Mouse (Mus musculus) ES-Bruce4 (cell line): ENCODE results near the gene Jagn1. TPM values are rescaled to one million over a fixed set of nuclear protein-coding genes. Genes with fewer than 3 reads are reported as not detected.

Experiments
- H3K27ac ChIP-seq: 2 replicates; pipeline ENCODE4 v1.5.1; 2012; ENCODE audit warnings: low read length, inconsistent platforms; ENCODE audit not compliant: insufficient read depth
- H3K27me3 ChIP-seq: 2 replicates; pipeline ENCODE4 v1.6.1; 2012; ENCODE audit warnings: mild to moderate bottlenecking, low read length, inconsistent platforms; ENCODE audit not compliant: control insufficient read depth, poor library complexity, insufficient read depth, severe bottlenecking
- H3K36me3 ChIP-seq: 2 replicates; pipeline ENCODE4 v1.6.1; 2012; ENCODE audit warnings: inconsistent platforms, mild to moderate bottlenecking, low read length, moderate library complexity; ENCODE audit not compliant: control insufficient read depth, poor library complexity, insufficient read depth, severe bottlenecking
- H3K4me1 ChIP-seq: one replicate; pipeline ENCODE4 v1.8.1; 2011; ENCODE audit warnings: low read length; ENCODE audit not compliant: control insufficient read depth, insufficient read depth
- H3K4me3 ChIP-seq: 2 replicates; pipeline ENCODE4 v1.5.1; 2011; ENCODE audit warnings: low read depth, mild to moderate bottlenecking, low read length
- H3K9ac ChIP-seq: 2 replicates; pipeline ENCODE4 v1.6.1; 2012; ENCODE audit warnings: low read depth, mild to moderate bottlenecking, inconsistent platforms; ENCODE audit not compliant: poor library complexity, severe bottlenecking
- H3K9me3 ChIP-seq: replicated peaks from 2 replicates; pipeline ENCODE4 v1.6.1; 2012; ENCODE audit warnings: mild to moderate bottlenecking, low read length, inconsistent platforms; ENCODE audit not compliant: control insufficient read depth, poor library complexity, insufficient read depth, severe bottlenecking
- CTCF ChIP-seq: IDR thresholded peaks from one replicate; pipeline ENCODE4 v1.8.1; 2011; ENCODE audit warnings: low read depth, low read length
- EP300 ChIP-seq: IDR thresholded peaks from 2 replicates; pipeline ENCODE4 v1.6.1; 2011; ENCODE audit warnings: low read depth, low read length; ENCODE audit not compliant: insufficient read depth
- POLR2A ChIP-seq: IDR thresholded peaks from one replicate; pipeline ENCODE4 v1.8.1; 2011; ENCODE audit warnings: low read length; ENCODE audit not compliant: insufficient read depth
- polyA plus RNA-seq: library from polyadenylated mRNA; stranded (reverse); fragments of >200 nt; gene quantifications from 2 replicates; pipeline ENCODE4 v1.2.4, GENCODE M21; 2011; ENCODE audit warnings: low read depth; ENCODE audit not compliant: missing spikeins, insufficient read depth, insufficient read length

Jagn1 gene
- polyA plus RNA-seq, 1 experiment = 34.3 TPM

GRCm38 (mm10) chr6:113482477-113483099, 40.2 kb downstream of the Jagn1 start:
- Histone ChIP-seq H3K9ac (peak overlapping the region; percentile 51), H3K36me3 (no peaks in the 10 kb centered on the region), H3K27me3 (no peaks in the 10 kb centered on the region), H3K27ac (peak overlapping the region; percentile 60), H3K9me3 (no peaks in the 10 kb centered on the region), H3K4me1 (peaks cover 2% of the 10 kb centered on the region), H3K4me3 (peak overlapping the region; percentile 87)
- TF ChIP-seq EP300 (no peak), CTCF (no peak), POLR2A (no peak)

- Histone ChIP-seq H3K9me3 (no peaks in the 10 kb centered on the region), H3K27ac (peak within 1 kb of the TSS; percentile 81), H3K4me3 (peak within 1 kb of the TSS; percentile 87), H3K4me1 (peaks cover 7% of the 10 kb centered on the region), H3K36me3 (no peaks in the 10 kb centered on the region), H3K9ac (peak within 1 kb of the TSS; percentile 70), H3K27me3 (no peaks in the 10 kb centered on the region)
- no peak for TF ChIP-seq EP300
- peak; percentile 73 for TF ChIP-seq POLR2A
- TF ChIP-seq CTCF = no peak
Measured at GRCm38 (mm10) chr6:113483100-113483615, 40.8 kb downstream of the Jagn1 start, which contains the start of gene Creld1. Creld1 (plus strand) TSS chr6:113483297.

GRCm38 (mm10) chr6:113483729-113484128, 41.4 kb downstream of the Jagn1 start:
- H3K27ac ChIP-seq = peak overlapping the region; percentile 81
- H3K4me3 ChIP-seq = peak overlapping the region; percentile 64
- no peaks in the 10 kb centered on the region for H3K27me3 ChIP-seq

GRCm38 (mm10) chr6:113487125-113487576, 44.8 kb downstream of the Jagn1 start:
- H3K36me3 ChIP-seq = no peaks in the 10 kb centered on the region
- H3K27ac ChIP-seq = peak overlapping the region; percentile 81
- peaks cover 8% of the 10 kb centered on the region for H3K4me1 ChIP-seq
- H3K4me3 ChIP-seq = no peak overlapping the region
- H3K9ac ChIP-seq = peak overlapping the region; percentile 19
- H3K9me3 ChIP-seq = no peaks in the 10 kb centered on the region
- TF ChIP-seq CTCF = no peak
- TF ChIP-seq EP300 = peak; percentile 76
- no peaks in the 10 kb centered on the region for H3K27me3 ChIP-seq

More at GRCm38 (mm10) chr6:113483729-113484128, 41.4 kb downstream of the Jagn1 start:
- peaks cover 8% of the 10 kb centered on the region for H3K4me1 ChIP-seq
- TF ChIP-seq CTCF (no peak), EP300 (no peak)
- H3K36me3 ChIP-seq = no peaks in the 10 kb centered on the region
- H3K9ac ChIP-seq = peak overlapping the region; percentile 70
- no peaks in the 10 kb centered on the region for H3K9me3 ChIP-seq

- Histone ChIP-seq H3K27me3 (no peaks in the 10 kb centered on the region), H3K4me1 (peaks cover 8% of the 10 kb centered on the region), H3K4me3 (no peak overlapping the region), H3K27ac (no peak overlapping the region), H3K36me3 (no peaks in the 10 kb centered on the region), H3K9me3 (no peaks in the 10 kb centered on the region), H3K9ac (no peak overlapping the region)
- TF ChIP-seq CTCF (no peak), POLR2A (no peak), EP300 (no peak)
Measured at GRCm38 (mm10) chr6:113489410-113489809, 47.0 kb downstream of the Jagn1 start.

DNA sequence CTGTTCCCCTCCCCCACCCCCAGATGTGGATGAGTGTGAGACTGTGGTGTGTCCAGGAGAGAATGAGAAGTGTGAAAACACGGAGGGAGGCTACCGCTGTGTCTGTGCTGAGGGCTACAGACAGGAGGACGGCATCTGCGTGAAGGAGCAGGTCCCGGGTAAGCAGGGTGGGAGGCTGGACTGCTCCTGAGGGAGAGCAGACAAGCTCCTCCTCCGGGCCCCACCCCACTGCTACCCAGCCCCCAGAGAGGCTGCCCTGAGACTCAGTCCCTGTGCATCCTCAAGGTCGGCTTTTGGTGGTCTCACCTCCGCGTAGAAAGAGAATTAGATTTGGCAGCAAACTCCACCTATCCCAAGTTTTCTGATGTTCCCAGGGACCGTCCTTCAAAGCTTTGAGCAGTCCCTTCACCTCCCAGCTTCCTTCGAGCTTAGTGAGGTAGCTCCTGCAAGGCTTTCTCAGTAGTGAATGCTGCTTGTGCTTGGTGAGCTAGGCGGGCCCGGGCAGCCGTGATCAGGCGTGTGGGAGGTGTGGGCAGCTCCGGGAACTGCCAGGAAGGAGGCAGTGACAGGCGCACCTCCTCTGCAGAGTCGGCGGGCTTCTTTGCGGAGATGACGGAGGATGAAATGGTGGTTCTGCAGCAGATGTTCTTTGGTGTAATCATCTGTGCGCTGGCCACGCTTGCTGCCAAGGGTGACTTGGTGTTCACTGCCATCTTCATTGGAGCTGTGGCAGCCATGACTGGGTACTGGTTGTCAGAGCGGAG, 49.9 kb downstream of the Jagn1 start:
- Histone ChIP-seq H3K4me1 (peaks cover 8% of the 10 kb centered on the region), H3K27me3 (no peaks in the 10 kb centered on the region), H3K4me3 (peak overlapping the region; percentile 20), H3K36me3 (no peaks in the 10 kb centered on the region), H3K9ac (no peak overlapping the region), H3K9me3 (no peaks in the 10 kb centered on the region), H3K27ac (no peak overlapping the region)
- TF ChIP-seq EP300 = no peak
- no peak for TF ChIP-seq CTCF
- TF ChIP-seq POLR2A = no peak
